Mouse (Mus musculus): ENCODE data around the gene St6gal1. TPM values are rescaled to one million over a fixed set of nuclear protein-coding genes. Genes with fewer than 3 reads are reported as not detected.

St6gal1 gene
- total RNA-seq, 2 experiments from 2014 or later: 16.2 to 17.6 TPM

Other genes starting within 250 kb of the St6gal1 start
- not detected for gene Kng2, start 195.3 kb upstream of the St6gal1 start, total RNA-seq (2021)
- not detected for gene Kng1, start 166.9 kb upstream of the St6gal1 start, total RNA-seq (2021)
- 100 to 1,000 TPM; 894 to 957 TPM for gene Eif4a2, start 117.3 kb upstream of the St6gal1 start, total RNA-seq (2021)
- gene Rfc4, start 97.0 kb upstream of the St6gal1 start, total RNA-seq (2021): 1 to 10 TPM; 5.0 to 6.5 TPM
- gene Adipoq, start 78.2 kb upstream of the St6gal1 start, total RNA-seq (2021): not detected
- gene Rtp1, start 204.4 kb downstream of the St6gal1 start, total RNA-seq (2021): under 1 TPM; 0.49 to 0.79 TPM